Mouse (Mus musculus): Measurements from ENCODE around the gene Fubp3.
"Not testable (repeated sequence)": the region's sequence is repeated elsewhere in the genome, so short reads cannot be mapped to it uniquely, and the experiment has no call there.

Fubp3 gene

DNA sequence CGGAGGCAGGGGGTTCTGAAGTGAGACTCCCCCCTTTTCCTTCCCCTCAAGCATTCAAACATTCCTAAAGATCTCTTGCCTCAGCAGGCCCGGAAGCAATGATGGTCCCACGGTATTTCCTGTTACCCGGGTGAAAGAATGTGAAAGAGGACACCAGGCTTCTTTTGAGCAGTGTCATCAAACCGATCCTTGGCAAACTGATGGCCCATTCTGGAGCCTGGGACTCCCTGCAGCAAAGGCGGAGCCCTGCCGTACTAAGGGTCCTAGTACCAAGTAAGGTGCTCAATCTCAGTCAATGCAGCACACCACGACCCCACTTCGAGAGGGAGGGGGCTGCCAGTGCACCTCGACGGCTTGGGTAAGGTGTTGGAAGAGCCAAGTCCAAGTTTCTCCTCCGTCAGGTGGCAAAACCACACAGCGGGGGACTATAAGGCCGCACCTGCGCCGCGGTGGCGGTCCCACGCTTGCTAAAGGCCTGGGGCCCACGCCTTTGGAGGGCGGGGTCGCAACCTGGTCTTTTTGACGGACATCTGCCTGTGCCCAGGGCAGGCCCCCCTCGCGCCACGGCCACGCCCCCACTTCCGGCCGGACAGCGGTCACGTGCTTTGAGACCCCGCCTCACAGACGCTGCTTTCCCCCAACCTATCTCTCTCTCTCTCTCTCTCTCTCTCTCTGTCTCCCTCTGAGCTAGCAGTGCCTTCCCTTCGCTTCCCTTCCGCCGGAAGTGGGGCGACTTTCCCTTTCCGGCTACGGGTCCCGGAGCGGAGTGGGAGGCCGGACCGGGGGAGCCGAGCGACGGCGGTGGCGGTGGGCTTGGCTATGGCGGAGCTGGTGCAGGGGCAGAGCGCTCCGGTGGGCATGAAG, at the start of gene Fubp3:
TSS of gene Fubp3 (plus strand) at position 601 of the 864 bp plus-strand sequence.
- peak; percentile 72 for DNase-seq (ENCODE audit: low read depth)

DNA sequence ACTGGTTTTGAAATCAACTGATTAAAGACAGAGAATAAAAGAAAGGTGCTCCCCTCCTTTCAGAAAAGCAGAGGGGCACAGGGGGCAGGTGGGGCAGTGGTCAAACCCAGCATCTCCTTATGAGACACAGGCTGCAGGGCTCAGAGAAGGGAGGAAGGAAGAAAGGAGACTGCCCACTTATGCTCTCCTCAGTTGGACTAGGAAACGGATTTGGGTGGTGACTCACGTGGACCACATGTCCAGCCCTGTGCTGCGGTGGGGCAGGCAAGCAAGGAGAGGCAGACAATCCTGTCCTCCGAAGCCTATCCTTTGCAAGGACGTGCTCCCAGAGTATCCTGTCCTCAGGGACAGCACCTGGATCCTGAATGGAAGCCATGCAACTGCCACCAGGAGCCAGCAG, 47.8 kb upstream of the Fubp3 start:
- no peak for DNase-seq (ENCODE audit: low read depth)

DNA sequence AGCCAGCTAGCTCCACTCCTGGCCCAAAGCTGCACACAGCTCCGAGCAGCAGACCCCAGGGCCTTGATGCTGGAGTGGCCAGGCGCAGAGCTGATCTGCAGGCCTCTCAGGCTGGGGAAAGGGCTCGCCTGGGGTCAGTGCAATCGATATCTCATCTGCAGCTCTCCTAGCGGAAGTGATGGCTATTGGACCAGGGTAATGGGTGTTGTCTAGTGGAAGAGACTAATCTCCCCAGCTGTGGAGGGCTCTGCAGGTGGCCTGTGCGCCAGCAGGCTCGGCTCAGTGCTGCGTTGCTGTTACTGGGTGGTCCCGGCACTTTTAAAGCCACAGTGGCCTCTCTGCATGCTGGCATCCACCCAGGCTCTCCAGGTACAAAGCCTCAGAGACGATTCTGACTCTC, 46.7 kb upstream of the Fubp3 start:
- no peak for DNase-seq (ENCODE audit: low read depth)

DNA sequence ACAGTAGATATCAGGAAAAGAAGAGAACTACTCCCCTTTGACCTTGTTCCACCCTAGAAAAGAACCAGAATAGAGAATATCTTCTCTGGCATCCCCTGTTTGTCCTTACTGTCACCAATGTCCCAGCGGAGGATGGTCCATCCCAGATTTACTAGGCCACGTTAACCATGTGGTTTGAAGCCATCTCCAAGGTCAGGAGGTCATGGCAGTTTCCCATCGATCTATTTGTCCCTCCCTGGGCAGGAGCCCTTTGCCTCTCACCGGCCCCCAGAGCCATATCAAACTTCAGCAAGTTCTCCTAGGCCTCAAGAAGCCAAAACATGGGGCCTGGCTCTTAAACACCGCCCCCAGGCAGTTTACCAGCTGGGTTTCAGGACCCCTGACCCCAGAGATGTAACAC, 42.2 kb upstream of the Fubp3 start:
- no peak for DNase-seq (ENCODE audit: low read depth)

DNA sequence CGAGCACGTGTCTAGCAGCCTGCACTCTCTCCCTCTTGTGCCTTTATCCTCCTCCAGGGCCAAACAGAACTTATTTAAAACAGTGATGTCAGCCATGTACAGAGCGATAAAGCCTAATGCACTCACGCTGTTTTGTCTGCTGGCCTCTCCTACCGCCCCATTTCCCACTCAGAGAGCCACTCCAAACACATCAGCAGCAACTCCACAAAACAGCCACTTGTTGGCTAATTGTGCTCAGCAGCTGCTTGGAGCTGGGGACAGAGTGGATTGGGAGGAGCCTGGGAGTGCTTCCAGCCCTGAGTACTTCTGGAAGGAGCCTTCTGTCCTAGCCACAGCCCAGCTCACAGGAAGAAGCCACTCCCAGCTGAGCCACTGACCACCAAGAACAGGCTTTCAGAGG, 35.4 kb upstream of the Fubp3 start:
- DNase-seq (ENCODE audit: low read depth), result peak; percentile 29

DNA sequence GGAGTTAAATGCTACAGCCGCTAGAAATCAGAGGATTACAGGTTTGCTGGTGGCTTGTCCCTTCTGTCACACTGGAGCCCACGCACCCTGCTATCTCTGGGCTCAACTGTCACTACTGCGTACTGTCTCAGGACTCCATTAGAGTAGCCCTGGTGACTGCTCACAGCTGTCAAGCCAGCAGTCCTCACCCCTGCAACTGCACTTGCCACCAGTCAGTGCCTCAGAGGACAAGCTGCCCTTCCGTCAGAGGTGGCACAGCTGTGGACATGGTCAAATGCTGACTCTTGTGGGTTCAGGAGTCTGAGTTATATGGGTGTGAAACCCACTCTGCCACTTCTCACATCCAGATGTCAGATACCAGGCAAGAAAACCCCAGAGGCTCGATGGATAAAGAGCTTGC, 33.7 kb upstream of the Fubp3 start:
- DNase-seq (ENCODE audit: low read depth), result no peak

DNA sequence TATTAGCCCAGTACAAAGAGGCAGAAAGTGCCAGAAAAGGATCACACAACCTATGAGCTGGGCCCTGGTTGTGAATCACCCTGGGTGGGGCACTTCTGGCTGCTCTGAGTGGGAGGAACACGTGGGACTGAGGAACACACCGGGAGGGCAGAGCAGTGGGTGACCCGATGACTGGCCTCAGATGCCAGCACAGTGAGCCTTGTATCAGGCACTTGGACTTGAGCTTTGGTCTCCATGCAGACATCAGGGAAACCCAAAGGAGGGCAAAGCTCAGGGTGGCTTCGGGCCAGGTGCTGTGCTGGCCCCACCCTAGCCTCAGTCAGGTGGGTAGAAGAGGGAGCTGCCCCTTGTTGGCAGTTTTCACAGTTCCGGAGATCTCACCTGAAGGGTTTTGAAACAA, 30.9 kb upstream of the Fubp3 start:
- peak; percentile 18 for DNase-seq (ENCODE audit: low read depth)

DNA sequence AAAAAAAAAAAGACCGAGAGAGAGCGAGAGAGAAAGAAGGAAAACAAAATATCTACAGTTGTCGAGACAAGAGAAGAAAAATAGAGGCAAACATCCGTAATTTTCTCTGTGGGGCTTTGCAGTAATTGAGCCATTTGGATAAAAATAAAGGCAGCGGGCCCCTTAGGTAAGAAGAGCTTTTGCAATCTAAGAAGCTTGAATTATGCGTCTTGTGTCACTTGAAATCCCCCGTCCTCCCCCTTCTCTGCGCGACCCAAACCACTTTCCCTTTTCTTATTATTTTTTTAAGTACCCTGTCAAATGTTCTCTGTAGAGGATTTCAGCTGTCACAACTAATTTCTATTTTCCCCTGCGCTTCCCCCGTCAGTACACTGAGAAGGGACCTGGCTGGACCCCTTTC, 24.7 kb upstream of the Fubp3 start:
- DNase-seq (ENCODE audit: low read depth), result no peak

DNA sequence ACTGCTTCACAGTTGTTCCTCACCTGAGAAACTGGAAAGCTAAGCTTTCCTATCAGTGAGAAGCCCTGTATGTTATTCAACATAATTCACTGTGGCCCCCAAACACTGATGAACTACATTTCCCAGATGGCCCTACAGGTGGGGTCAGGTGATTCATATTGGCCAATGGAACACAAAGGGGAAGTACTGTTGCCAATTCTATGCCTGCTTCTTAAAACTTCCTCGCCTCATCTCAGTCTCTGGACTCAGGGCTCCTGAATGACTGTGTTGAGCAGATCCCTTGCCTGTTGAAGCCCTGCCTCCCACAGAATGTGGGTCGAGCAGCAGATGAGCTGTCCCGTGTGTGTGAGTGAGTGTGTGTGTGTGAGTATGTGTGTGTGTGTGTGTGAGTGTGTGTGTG, 21.9 kb upstream of the Fubp3 start:
- DNase-seq (ENCODE audit: low read depth), result no peak

DNA sequence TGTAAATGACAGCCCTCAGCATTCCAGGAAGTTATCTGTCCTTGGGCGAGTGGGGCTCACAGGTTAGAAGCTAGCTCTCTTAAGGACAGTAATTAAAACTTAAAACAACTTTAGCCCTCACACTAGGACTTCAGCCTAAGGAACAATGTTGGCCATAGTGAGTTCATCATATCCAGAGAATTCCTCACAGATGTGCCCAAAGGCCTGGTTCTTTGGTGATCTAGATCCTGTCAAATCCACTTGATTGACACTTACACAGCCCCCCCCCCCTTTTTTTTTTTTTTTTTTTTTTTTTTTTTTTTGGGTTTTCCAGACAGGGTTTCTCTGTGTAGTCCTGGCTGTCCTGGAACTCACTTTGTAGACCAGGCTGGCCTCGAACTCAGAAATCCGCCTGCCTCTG, 21.1 kb upstream of the Fubp3 start:
- not testable (repeated sequence) for DNase-seq (ENCODE audit: low read depth)

DNA sequence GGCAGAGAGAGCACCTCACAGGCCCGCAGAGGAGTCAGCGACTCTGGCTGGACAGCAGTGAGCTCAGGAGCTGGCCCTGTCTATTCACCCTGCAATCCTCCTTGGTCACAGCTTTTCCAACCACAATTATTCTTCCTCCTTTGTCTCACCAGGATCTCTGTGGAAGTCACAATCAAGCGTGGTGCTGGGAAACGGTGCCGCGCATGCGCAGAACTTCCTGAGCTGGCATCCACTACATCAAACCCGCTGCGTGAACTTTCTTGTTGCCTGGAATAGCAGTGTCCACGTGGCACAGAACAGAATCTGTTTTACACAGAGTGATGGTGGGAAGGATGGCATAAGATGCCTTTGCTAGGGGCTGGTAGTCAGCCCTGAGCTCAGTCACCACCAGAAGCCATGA, 20.5 kb upstream of the Fubp3 start:
- no peak for DNase-seq (ENCODE audit: low read depth)

DNA sequence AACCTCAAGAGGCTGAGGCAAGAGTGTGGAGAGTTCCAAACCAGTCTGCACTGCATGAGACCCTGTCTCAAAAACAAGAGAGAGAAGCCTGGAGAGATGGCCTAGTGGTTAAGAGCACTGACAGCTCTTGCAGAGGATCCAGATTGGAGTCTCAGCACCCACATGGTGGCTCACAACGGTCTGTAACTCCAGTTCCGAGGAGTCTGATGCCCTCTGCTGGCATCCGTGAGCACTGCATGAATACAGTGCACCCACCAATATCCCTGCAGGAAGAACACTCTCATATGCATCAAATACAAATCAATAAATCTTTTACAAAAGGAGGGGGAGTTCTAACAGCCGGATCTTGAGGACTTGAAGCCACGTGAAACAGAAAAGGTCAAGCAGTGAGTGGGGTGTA, 17.8 kb upstream of the Fubp3 start:
- DNase-seq (ENCODE audit: low read depth), result no peak

DNA sequence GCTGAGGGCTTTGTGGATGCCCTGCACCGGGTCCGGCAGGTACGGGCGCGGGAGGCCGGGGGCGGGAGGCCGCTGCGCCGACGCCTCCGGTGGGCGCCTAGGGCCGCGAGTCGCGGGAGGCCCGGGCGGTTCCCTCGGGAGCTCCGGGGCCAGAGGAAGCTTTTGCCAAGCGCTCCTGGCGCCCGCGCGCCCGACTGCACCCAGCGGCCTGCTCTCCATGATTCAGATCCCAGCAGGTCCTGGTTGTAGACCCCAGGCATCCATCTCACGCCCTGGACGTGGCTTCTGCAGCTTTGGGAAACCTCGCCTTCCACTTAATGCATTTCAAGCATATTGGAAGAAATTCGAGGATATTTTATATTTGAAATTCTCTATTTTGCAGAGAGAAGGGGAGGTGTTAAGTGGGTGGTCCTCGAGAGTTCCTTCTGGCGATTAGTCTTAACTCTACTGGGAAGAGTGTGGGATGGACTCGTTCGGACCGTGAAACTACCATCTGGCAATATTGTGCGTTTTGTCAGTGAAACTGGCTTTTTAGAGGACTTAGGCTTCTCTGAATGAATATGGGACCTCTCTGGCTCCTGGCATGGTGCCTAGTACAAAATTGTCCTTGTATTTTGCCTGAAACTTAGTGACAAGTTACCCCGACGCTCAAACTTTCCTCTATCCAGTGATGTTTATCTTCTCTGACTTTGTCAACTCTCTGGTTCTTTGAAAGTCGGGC, 624 bp downstream of the Fubp3 start:
- no peak for DNase-seq (ENCODE audit: low read depth)

DNA sequence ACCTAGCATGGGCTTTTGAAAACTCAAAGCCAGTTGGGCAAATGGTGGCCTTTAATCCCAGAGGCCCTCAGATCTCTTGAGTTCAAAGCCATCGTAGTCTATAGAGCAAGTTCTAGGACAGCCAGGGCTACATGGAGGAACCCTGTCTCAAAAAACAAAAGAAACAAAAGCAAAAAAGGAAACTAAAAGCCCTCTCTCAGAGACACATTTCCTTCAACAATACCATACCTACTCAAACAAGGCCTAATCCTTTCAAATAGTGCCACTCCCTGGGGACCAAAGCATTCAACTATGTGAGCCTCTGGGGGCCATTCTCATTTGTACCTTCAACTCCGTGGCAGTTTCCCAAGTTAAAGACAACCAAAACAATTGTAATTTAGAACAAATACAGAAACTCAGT, 9.2 kb downstream of the Fubp3 start:
- no peak for DNase-seq (ENCODE audit: low read depth)

DNA sequence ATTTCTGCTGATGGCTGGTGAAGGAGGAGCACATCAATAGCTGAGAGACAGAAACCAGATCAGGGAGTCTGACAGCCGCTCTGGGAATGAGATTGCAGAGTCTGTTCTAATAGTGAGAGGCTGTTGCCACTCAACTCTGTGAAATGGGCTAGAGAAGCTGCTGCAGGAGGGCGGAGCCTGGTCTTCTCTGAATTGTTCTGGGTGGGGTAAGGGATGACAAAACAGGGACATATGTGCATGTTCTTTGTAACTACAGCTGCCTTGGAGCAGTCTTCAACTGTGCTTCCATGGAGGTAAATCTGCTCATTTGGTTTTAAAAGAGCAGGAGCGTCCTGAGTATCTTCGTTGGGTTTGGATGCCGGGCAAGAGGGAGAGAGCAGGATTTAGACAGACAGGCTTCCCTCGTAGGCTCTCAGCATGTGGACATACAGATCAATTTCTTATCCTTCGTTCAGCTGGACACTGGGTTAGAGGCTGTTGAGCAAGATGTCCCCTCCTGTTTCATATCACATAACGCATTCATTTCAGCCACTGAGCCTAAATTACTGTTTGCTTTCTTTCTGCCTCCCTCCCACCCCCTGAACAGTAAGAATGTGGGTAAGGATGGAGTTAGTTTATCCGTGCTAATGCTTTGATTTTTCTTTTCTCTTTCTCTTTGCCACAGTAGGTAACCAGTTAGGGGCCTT, 19.5 kb downstream of the Fubp3 start:
- DNase-seq (ENCODE audit: low read depth), result no peak

DNA sequence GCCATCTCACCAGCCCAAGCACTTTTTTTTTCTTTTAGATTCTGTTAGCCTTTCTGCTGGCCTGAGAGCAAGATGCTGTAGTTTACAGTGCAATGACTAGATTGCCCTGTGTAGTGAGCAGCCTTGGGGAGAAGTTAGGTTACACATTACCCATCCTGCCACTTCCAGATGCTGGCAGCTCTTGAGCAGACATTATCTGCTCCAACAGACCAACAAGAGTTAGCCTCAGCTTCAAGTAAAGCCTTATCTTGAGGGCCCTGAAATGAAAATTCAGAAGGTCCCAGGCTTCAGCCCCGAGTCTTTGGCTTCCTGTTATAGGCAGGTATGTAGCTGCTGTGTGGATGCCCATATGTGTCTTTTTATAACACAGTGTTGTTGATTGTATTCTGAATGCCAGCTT, 35.1 kb downstream of the Fubp3 start:
- DNase-seq (ENCODE audit: low read depth), result no peak

DNA sequence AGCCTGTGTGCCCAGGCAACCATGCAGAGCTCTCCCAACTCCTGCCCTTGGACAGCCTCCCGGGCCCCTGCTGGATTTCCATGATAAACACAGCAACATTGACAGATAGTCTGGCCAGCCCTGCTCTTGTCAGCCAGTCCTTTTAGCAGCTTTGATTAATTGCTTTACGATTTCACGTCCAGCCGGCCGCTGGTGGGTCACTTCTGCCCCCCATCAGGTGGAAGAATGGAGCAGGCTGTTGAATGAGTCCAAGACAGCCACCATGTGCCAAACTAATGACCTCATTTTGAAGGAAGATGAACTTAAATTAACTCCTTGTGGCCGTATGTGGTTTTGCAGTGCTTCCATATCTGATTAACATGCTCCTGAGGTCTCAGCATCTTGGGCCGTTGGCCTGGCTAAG, 37.4 kb downstream of the Fubp3 start:
- no peak for DNase-seq (ENCODE audit: low read depth)

DNA sequence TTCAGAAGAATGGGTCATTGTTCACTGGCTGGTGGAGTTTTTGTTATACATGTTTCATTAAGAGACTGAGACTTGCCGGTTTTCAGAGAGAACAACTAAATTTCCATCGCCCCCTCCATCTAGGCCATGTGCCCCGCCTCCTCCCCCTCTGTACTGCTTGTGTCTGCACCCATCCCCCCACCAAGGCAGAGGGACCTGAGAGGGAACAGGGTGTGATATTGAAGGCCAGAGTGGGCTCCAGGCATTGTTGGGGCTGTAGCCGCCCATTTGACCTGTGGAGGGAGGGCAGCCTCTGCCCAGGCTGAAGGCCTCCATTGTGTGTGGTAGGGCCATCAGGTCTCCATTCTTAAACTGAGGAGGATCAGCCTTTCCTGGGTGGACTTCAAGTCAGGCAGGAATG, 38.5 kb downstream of the Fubp3 start:
- DNase-seq (ENCODE audit: low read depth), result no peak

DNA sequence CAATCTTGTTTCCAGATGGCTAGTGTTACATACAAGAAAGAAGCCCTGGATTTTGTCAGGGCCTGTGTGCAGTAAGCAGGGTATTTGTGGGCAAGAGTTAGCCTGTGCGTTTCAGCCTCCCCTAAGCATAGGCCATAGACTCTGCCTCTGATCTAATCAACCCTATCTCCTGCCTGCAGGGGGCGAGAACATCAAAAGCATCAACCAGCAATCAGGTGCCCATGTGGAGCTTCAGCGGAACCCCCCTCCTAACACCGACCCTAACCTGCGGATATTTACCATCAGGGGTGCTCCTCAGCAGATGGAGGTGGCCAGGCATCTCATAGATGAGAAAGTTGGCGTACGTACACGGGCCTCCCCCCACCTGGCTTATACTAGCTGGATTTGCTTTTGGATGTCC, 38.9 kb downstream of the Fubp3 start:
- no peak for DNase-seq (ENCODE audit: low read depth)

DNA sequence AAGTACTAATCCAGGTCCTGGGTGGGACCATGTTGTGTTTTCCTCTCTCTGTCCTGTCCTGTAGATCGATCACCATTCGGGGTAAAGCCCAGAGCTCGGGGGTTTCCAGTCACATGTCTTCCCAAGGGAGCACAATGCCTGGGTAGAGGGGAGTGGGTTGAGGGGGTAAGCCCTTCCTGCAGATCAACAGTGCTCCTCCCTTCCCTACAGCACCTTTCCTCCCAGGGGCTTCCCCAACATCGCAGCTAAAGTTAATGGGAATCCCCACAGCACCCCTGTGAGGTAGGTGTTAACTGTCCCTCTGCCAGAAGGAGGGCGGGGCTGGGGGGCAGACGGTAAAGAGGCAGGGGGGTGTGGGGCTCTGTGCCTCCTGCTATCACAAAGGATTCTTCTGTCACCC, 40.2 kb downstream of the Fubp3 start:
- no peak for DNase-seq (ENCODE audit: low read depth)

DNA sequence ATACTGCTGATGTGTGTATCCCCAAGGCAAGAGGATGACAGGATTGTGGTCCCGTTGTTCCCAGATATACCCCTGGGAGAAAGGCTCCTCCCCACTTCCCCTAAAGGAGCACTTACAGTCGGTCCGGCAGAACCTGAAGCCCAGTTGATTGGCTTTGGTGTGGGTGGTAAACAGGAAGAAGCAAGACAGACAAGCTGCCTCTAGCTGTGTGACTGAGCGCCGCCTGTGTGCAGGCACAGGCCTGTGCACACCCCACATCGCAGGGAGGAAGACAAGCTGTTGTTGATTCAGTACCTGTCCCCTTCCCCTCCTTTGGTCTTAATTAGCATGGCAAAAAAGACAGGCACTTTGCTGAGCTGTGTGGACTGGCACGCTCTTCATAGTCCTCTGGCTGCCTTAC, 41.3 kb downstream of the Fubp3 start:
- DNase-seq (ENCODE audit: low read depth), result no peak

DNA sequence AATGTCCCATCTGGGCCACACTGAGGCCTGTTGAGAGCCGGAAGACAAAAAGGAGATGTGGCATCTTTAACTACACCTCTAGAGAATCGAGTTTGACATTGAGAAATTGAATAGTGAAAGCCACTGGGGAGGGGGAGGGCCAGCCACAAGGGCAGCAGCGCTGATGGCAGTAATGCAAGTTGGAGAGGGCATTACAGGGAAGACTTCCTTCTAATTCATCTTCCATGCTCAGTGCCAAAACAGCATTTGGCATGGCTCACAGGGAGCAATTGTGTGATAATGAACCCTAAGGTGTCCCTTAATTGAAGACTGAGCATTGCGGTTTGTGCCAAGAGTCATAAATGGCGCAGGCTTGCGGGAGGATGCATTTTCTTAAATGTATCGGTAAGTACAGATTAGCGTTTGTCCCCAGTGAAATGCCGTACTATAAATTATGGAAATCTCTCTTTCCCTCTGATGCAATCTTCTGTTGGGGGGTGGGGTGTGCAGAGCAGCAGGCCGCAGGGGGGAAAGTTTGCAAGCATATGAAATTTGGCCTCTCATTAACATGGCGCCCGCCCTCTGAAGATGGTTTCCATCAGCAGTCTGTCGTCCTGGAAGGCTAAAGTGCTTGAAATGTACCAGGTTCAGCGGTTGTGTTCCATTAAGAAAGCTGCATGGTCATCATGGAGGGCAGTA, 46.2 kb downstream of the Fubp3 start:
- DNase-seq (ENCODE audit: low read depth), result no peak

DNA sequence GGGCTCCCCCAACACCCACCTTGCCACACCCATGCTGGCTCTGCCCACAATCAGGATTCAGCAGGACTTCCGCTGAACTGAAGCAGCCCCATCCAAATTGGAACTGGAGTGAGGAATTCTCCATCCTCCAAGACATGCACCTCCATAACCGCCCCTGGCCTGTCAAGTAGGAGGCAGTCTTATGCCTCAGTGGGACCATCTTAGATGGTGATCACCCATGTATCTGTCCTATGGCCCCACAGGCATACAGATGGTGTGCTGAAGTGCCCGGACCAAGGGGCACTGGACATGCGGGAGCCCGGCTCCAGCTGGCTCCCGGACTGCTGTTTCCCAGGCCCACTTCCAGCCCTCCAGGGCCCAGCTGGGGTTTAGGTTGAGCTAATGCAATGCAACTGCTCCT, 46.8 kb downstream of the Fubp3 start:
- DNase-seq (ENCODE audit: low read depth), result no peak
